Mouse (Mus musculus) MEL (cell line): ENCODE results near the gene Il21. TPM values are rescaled to one million over a fixed set of nuclear protein-coding genes. Genes with fewer than 3 reads are reported as not detected.

Experiments
- DNase-seq: peaks from one replicate; pipeline ENCODE4 v3.0.0; 2011; ENCODE audit warnings: low read depth, low spot score
- H3K27ac ChIP-seq: 2 replicates; pipeline ENCODE4 v1.5.1; 2012; ENCODE audit warnings: low read depth, mild to moderate bottlenecking, control low read depth, low read length, moderate library complexity; ENCODE audit not compliant: control insufficient read depth
- H3K27me3 ChIP-seq, 2 experiments: fragments of 150-350 bp in 1 of 2; sonication (generic) in 1 of 2; 2 replicates each; pipeline ENCODE4 v1.6.1; 2012; ENCODE audit warnings: low read length in 2 of 2, mild to moderate bottlenecking in 2 of 2, improper control_type of control experiment in 1 of 2, moderate library complexity in 1 of 2; ENCODE audit not compliant: insufficient read depth in 2 of 2, control insufficient read depth in 1 of 2
- H3K36me3 ChIP-seq, 2 experiments: 2 replicates each; pipeline ENCODE4 v1.6.1; 2012 to 2014; ENCODE audit warnings: low read length in 2 of 2, improper control_type of control experiment in 1 of 2, inconsistent platforms in 1 of 2, mild to moderate bottlenecking in 1 of 2; ENCODE audit not compliant: insufficient read depth in 2 of 2, control insufficient read depth in 1 of 2
- H3K4me1 ChIP-seq, 2 experiments: fragments of 150-350 bp in 1 of 2; sonication (generic) in 1 of 2; 2 replicates each; pipeline ENCODE4 v1.6.1; 2012; ENCODE audit warnings: low read length in 2 of 2, improper control_type of control experiment in 1 of 2, mild to moderate bottlenecking in 1 of 2; ENCODE audit not compliant: insufficient read depth in 2 of 2, control insufficient read depth in 1 of 2
- H3K4me3 ChIP-seq, 2 experiments: fragments of 150-350 bp in 1 of 2; sonication (generic) in 1 of 2; 2 replicates each; pipeline ENCODE4 v1.5.1; 2012; ENCODE audit warnings: low read depth in 2 of 2, low read length in 2 of 2, mild to moderate bottlenecking in 2 of 2, moderate library complexity in 2 of 2, control low read depth in 1 of 2, improper control_type of control experiment in 1 of 2; ENCODE audit not compliant: control insufficient read depth in 1 of 2, insufficient read depth in 1 of 2
- H3K79me2 ChIP-seq: 2 replicates; pipeline ENCODE4 v1.6.1; 2012; ENCODE audit warnings: mild to moderate bottlenecking, low read length, moderate library complexity; ENCODE audit not compliant: control insufficient read depth, poor library complexity, insufficient read depth
- H3K9ac ChIP-seq: 2 replicates; pipeline ENCODE4 v1.6.1; 2012; ENCODE audit warnings: low read depth, mild to moderate bottlenecking, control low read depth, low read length, moderate library complexity; ENCODE audit not compliant: control insufficient read depth, poor library complexity, severe bottlenecking
- H3K9me3 ChIP-seq: fragments of 150-350 bp; sonication (generic); replicated peaks from 2 replicates; pipeline ENCODE4 v1.6.1; 2012; ENCODE audit warnings: mild to moderate bottlenecking, low read length, improper control_type of control experiment, moderate library complexity; ENCODE audit not compliant: insufficient read depth
- BHLHE40 ChIP-seq: IDR thresholded peaks from 2 replicates; pipeline ENCODE4 v1.6.1; 2012; ENCODE audit warnings: low read depth, mild to moderate bottlenecking, inconsistent platforms, low read length, improper control_type of control experiment, borderline replicate concordance
- CHD1 ChIP-seq: IDR thresholded peaks from 2 replicates; pipeline ENCODE4 v1.6.1; 2012; ENCODE audit warnings: low read depth, mild to moderate bottlenecking, inconsistent platforms, low read length, improper control_type of control experiment
- CHD2 ChIP-seq: IDR thresholded peaks from 2 replicates; pipeline ENCODE4 v1.6.1; 2011; ENCODE audit warnings: low read length, improper control_type of control experiment
- CTCF ChIP-seq, 3 experiments: IDR thresholded peaks in 2 of 3; conservative IDR thresholded peaks in 1 of 3; 2 replicates each; pipeline ENCODE4 v1.5.1; 2011 to 2012; ENCODE audit warnings: low read length in 3 of 3, low read depth in 2 of 3, mild to moderate bottlenecking in 2 of 3, improper control_type of control experiment in 1 of 3, inconsistent platforms in 1 of 3, mixed read lengths in 1 of 3, moderate library complexity in 1 of 3; ENCODE audit not compliant: control insufficient read depth in 1 of 3, insufficient read depth in 1 of 3, poor library complexity in 1 of 3, severe bottlenecking in 1 of 3
- E2F4 ChIP-seq: IDR thresholded peaks from 2 replicates; pipeline ENCODE4 v1.6.1; 2011; ENCODE audit warnings: low read depth, low read length, improper control_type of control experiment, borderline replicate concordance
- ELF1 ChIP-seq: IDR thresholded peaks from 2 replicates; pipeline ENCODE4 v1.6.1; 2014; ENCODE audit warnings: low read depth, mild to moderate bottlenecking, inconsistent platforms, low read length, improper control_type of control experiment, moderate library complexity
- EP300 ChIP-seq, 2 experiments: IDR thresholded peaks; 2 replicates each; pipeline ENCODE4 v1.6.1; 2011; ENCODE audit warnings: improper control_type of control experiment in 2 of 2, low read length in 2 of 2, low read depth in 1 of 2, mild to moderate bottlenecking in 1 of 2
- ETS1 ChIP-seq: IDR thresholded peaks from 2 replicates; pipeline ENCODE4 v1.6.1; 2012; ENCODE audit warnings: low read depth, mild to moderate bottlenecking, inconsistent platforms, low read length, improper control_type of control experiment, moderate library complexity
- GABPA ChIP-seq: IDR thresholded peaks from 2 replicates; pipeline ENCODE4 v1.6.1; 2012; ENCODE audit warnings: low read depth, mild to moderate bottlenecking, inconsistent platforms, low read length, improper control_type of control experiment, moderate library complexity
- GATA1 ChIP-seq: IDR thresholded peaks from 2 replicates; pipeline ENCODE4 v1.6.1; 2011; ENCODE audit warnings: low read depth, low read length, improper control_type of control experiment
- HCFC1 ChIP-seq: IDR thresholded peaks from 2 replicates; pipeline ENCODE4 v1.6.1; 2012; ENCODE audit warnings: low read depth, mild to moderate bottlenecking, inconsistent platforms, low read length, improper control_type of control experiment, moderate library complexity
- MAFK ChIP-seq: IDR thresholded peaks from 2 replicates; pipeline ENCODE4 v1.6.1; 2011; ENCODE audit warnings: low read depth, mild to moderate bottlenecking, low read length, improper control_type of control experiment, borderline replicate concordance
- MAX ChIP-seq: IDR thresholded peaks from 2 replicates; pipeline ENCODE4 v1.6.1; 2011; ENCODE audit warnings: low read length, improper control_type of control experiment
- MAZ ChIP-seq: IDR thresholded peaks from 2 replicates; pipeline ENCODE4 v1.6.1; 2012; ENCODE audit warnings: low read depth, mild to moderate bottlenecking, inconsistent platforms, low read length, improper control_type of control experiment
- MEF2A ChIP-seq: IDR thresholded peaks from 2 replicates; pipeline ENCODE4 v1.6.1; 2014; ENCODE audit warnings: low read depth, mild to moderate bottlenecking, inconsistent platforms, low read length, improper control_type of control experiment; ENCODE audit not compliant: poor library complexity, insufficient replicate concordance, severe bottlenecking; ENCODE audit errors: extremely low read depth
- MYB ChIP-seq: IDR thresholded peaks from 2 replicates; pipeline ENCODE4 v1.6.1; 2011; ENCODE audit warnings: mild to moderate bottlenecking, low read depth, low read length, improper control_type of control experiment
- MYC ChIP-seq: IDR thresholded peaks from 2 replicates; pipeline ENCODE4 v1.6.1; 2011; ENCODE audit warnings: low read depth, mild to moderate bottlenecking, low read length, improper control_type of control experiment, moderate library complexity
- NRF1 ChIP-seq: IDR thresholded peaks from 2 replicates; pipeline ENCODE4 v1.6.1; 2014; ENCODE audit warnings: low read depth, mild to moderate bottlenecking, inconsistent platforms, low read length, improper control_type of control experiment, moderate library complexity; ENCODE audit not compliant: poor library complexity, insufficient read depth, severe bottlenecking
- POLR2A ChIP-seq, 2 experiments: IDR thresholded peaks; 2 replicates each; pipeline ENCODE4 v1.6.1; 2011 to 2012; ENCODE audit warnings: low read length in 2 of 2, mild to moderate bottlenecking in 2 of 2, control low read depth in 1 of 2, improper control_type of control experiment in 1 of 2, low read depth in 1 of 2, moderate library complexity in 1 of 2; ENCODE audit not compliant: control insufficient read depth in 1 of 2, insufficient read depth in 1 of 2, poor library complexity in 1 of 2
- POLR2AphosphoS2 ChIP-seq: IDR thresholded peaks from 2 replicates; pipeline ENCODE4 v1.6.1; 2011; ENCODE audit warnings: low read length, improper control_type of control experiment
- POLR2AphosphoS5 ChIP-seq: IDR thresholded peaks from 2 replicates; pipeline ENCODE4 v1.6.1; 2012; ENCODE audit warnings: low read depth, borderline replicate concordance, mild to moderate bottlenecking, inconsistent platforms, low read length, moderate library complexity, mixed read lengths
- RAD21 ChIP-seq: IDR thresholded peaks from 2 replicates; pipeline ENCODE4 v1.6.1; 2011; ENCODE audit warnings: mild to moderate bottlenecking, low read depth, low read length, improper control_type of control experiment
- RCOR1 ChIP-seq: IDR thresholded peaks from 2 replicates; pipeline ENCODE4 v1.6.1; 2012; ENCODE audit warnings: low read depth, mild to moderate bottlenecking, inconsistent platforms, low read length, improper control_type of control experiment
- SIN3A ChIP-seq: IDR thresholded peaks from 2 replicates; pipeline ENCODE4 v1.6.1; 2012; ENCODE audit warnings: low read length, improper control_type of control experiment, inconsistent platforms
- SMC3 ChIP-seq: IDR thresholded peaks from 2 replicates; pipeline ENCODE4 v1.6.1; 2011; ENCODE audit warnings: low read depth, low read length, improper control_type of control experiment
- TAL1 ChIP-seq: IDR thresholded peaks from 2 replicates; pipeline ENCODE4 v1.6.1; 2012; ENCODE audit warnings: mild to moderate bottlenecking, inconsistent platforms, low read length, moderate library complexity, mixed read lengths
- TCF12 ChIP-seq: IDR thresholded peaks from 2 replicates; pipeline ENCODE4 v1.6.1; 2014; ENCODE audit warnings: low read depth, mild to moderate bottlenecking, inconsistent platforms, low read length, improper control_type of control experiment, moderate library complexity
- UBTF ChIP-seq: IDR thresholded peaks from 2 replicates; pipeline ENCODE4 v1.6.1; 2012; ENCODE audit warnings: low read depth, mild to moderate bottlenecking, inconsistent platforms, low read length, improper control_type of control experiment, moderate library complexity, borderline replicate concordance; ENCODE audit not compliant: insufficient read depth
- USF1 ChIP-seq: IDR thresholded peaks from 2 replicates; pipeline ENCODE4 v1.6.1; 2014; ENCODE audit warnings: low read depth, mild to moderate bottlenecking, inconsistent platforms, low read length, improper control_type of control experiment, moderate library complexity
- USF2 ChIP-seq, 2 experiments: IDR thresholded peaks; 2 replicates each; pipeline ENCODE4 v1.6.1; 2011 to 2012; ENCODE audit warnings: improper control_type of control experiment in 2 of 2, low read length in 2 of 2, borderline replicate concordance in 1 of 2, inconsistent platforms in 1 of 2, low read depth in 1 of 2, mild to moderate bottlenecking in 1 of 2; ENCODE audit not compliant: insufficient read depth in 1 of 2
- ZC3H11A ChIP-seq: IDR thresholded peaks from 2 replicates; pipeline ENCODE4 v1.6.1; 2012; ENCODE audit warnings: low read depth, mild to moderate bottlenecking, inconsistent platforms, low read length, improper control_type of control experiment
- ZKSCAN1 ChIP-seq: IDR thresholded peaks from 2 replicates; pipeline ENCODE4 v1.6.1; 2012; ENCODE audit warnings: low read depth, mild to moderate bottlenecking, inconsistent platforms, low read length, improper control_type of control experiment, moderate library complexity
- ZMIZ1 ChIP-seq: IDR thresholded peaks from 2 replicates; pipeline ENCODE4 v1.6.1; 2012; ENCODE audit warnings: low read depth, mild to moderate bottlenecking, inconsistent platforms, low read length, improper control_type of control experiment, moderate library complexity
- ZNF384 ChIP-seq: IDR thresholded peaks from 2 replicates; pipeline ENCODE4 v1.6.1; 2012; ENCODE audit warnings: low read depth, mild to moderate bottlenecking, inconsistent platforms, low read length, improper control_type of control experiment
- polyA plus RNA-seq, 2 experiments: library from polyadenylated mRNA; stranded (reverse) in 1 of 2; unstranded in 1 of 2; fragments of >175 nt in 1 of 2; fragments of >200 nt in 1 of 2; gene quantifications; 2 replicates each; pipeline versions ENCODE4 v1.2.1 to v1.2.4; 2012; ENCODE audit warnings: low replicate concordance in 2 of 2, low read depth in 1 of 2; ENCODE audit not compliant: insufficient read length in 2 of 2, insufficient read depth in 1 of 2, missing spikeins in 1 of 2
- total RNA-seq: library from RNA; depleted of rRNA; stranded (reverse); fragments of 300-350 nt; gene quantifications from 2 replicates; pipeline ENCODE4 v1.2.3, GENCODE M21; 2012

Il21 gene
- total and polyA plus RNA-seq, 3 experiments = not detected

GRCm38 (mm10) chr3:37219071-37219470 lies 13.4 kb downstream of the Il21 start:
- Histone ChIP-seq H3K4me3 (no peak overlapping the region), H3K27ac (no peak overlapping the region), H3K27me3 (peaks cover 2 to 3% of the 10 kb centered on the region in 2 experiments; a peak in 3 of 4 replicates), H3K9ac (no peak overlapping the region), H3K9me3 (no peaks in the 10 kb centered on the region), H3K4me1 (no peaks in the 10 kb centered on the region), H3K36me3 (no peaks in the 10 kb centered on the region), H3K79me2 (no peaks in the 10 kb centered on the region)
- TF ChIP-seq ZC3H11A (peak; percentile 30), MAX (no peak), RCOR1 (no peak), RAD21 (peak; percentile 68), TCF12 (no peak), USF1 (no peak), ZKSCAN1 (no peak), POLR2AphosphoS5 (no peak), BHLHE40 (no peak), ETS1 (no peak), GATA1 (no peak), USF2 (IDR thresholded peaks at IDR 0.05; ENCODE audit: borderline replicate concordance in 1 of 2, insufficient read depth in 1 of 2, low read depth in 1 of 2, low read length in 2 of 2) (no peak), MYB (no peak), CHD1 (no peak), EP300 (IDR thresholded peaks at IDR 0.05; ENCODE audit: low read depth in 1 of 2, low read length in 2 of 2) (no peak), NRF1 (no peak), TAL1 (no peak), GABPA (no peak), ZNF384 (no peak), CHD2 (no peak), HCFC1 (no peak), MAZ (no peak), MEF2A (no peak), UBTF (no peak), MAFK (no peak), E2F4 (no peak), POLR2AphosphoS2 (no peak), POLR2A (IDR thresholded peaks at IDR 0.05; ENCODE audit: control insufficient read depth in 1 of 2, insufficient read depth in 1 of 2, low read depth in 1 of 2, low read length in 2 of 2, poor library complexity in 1 of 2) (no peak), SMC3 (peak; percentile 68), ZMIZ1 (no peak), SIN3A (no peak), ELF1 (no peak), CTCF (IDR thresholded peaks at IDR 0.05 in 2 of 3, conservative IDR thresholded peaks at IDR 0.05 in 1 of 3; ENCODE audit: control insufficient read depth in 1 of 3, insufficient read depth in 1 of 3, low read depth in 2 of 3, low read length in 3 of 3, poor library complexity in 1 of 3, severe bottlenecking in 1 of 3) (peak; percentile 22 to 72 (median 36); a peak in 4 of 6 replicates), MYC (no peak)
- peak; percentile 47 for DNase-seq
